Mouse (Mus musculus) thymus, postnatal 4 days (tissue): ENCODE measurements around the gene Rad51b.

Experiments used
- DNase-seq: peaks from one replicate; pipeline ENCODE4 v3.0.0; 2021

The Rad51b gene

GRCm38 (mm10) chr12:79535532-79536437 lies 238.7 kb downstream of the Rad51b start:
- no peak for DNase-seq

DNA sequence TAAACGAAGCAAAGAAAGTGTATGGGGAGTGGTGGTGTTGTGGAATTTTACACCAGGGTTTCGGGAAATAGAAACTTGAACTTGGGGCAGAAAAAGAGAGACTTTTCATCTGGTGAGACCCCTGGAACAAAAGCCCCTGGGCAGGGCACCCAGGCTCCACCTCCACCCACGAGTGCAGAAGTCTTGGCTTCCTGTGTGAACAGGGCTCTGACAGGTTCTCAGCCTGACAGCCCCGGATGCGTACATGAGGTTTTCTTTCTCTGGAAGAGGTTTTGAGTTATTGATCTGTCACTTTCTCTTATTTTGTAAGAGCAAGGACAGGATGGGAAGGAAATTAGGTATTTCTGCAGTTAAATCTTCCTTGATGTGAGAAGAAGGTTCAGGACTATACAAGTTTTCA lies 243.1 kb downstream of the Rad51b start:
- peak; percentile 11 for DNase-seq

DNA sequence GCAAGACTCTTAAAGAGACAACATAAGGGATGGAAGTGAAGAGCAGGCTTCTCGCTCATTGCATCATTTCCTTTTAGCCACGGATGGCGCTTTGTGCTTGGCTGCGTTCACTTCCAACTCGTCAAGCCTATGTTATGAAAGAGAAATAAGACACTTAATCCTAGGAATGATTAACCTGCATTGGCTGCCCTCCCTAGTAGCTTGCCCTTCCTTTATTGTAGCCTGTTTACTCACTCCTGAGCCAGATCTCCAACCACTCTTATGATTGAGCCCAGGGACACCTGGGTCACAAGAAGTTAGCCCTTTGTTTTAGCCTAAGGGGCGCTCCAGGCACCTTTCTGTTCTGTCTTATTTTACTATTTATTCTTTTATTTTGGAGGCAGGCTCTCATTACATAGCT lies 244.5 kb downstream of the Rad51b start:
- no peak for DNase-seq

DNA sequence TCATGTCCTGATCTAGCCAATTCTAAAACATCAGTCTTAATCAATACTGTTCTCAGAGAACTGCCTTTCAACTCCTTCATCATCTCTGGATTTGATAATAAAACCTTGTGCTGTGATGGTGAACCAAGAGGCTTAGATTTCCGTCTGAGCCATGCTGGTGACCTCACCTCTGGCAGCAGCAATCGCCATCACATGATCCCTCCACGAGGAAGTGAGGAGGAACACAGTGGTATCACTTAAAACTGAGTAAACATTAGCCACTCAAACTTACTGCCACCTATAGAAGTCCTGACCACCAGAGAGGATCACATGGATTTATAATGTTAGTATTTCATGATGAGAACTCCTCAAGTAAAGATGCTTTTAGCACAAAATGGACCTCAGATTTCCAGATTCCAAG lies 248.0 kb downstream of the Rad51b start:
- no peak for DNase-seq

DNA sequence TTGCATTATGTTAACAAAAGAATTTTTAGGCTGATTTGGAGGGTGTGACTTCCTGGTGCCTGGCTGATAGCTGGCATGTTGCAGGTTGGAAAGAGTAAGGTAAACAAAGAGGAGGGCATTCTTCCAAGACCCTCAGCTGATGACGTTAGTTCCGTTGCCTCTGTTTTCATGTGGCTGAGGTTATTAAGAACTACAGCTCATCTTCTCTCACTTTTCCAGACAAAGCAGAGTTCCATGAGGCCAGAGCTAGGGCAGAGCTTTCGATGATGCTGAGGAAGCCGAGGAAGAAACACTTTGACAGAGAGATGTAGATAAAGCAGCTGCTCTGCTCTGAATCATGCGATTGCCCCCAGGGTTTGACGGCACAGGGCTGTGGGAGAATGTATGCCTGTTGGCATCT lies 250.5 kb downstream of the Rad51b start:
- DNase-seq = no peak

DNA sequence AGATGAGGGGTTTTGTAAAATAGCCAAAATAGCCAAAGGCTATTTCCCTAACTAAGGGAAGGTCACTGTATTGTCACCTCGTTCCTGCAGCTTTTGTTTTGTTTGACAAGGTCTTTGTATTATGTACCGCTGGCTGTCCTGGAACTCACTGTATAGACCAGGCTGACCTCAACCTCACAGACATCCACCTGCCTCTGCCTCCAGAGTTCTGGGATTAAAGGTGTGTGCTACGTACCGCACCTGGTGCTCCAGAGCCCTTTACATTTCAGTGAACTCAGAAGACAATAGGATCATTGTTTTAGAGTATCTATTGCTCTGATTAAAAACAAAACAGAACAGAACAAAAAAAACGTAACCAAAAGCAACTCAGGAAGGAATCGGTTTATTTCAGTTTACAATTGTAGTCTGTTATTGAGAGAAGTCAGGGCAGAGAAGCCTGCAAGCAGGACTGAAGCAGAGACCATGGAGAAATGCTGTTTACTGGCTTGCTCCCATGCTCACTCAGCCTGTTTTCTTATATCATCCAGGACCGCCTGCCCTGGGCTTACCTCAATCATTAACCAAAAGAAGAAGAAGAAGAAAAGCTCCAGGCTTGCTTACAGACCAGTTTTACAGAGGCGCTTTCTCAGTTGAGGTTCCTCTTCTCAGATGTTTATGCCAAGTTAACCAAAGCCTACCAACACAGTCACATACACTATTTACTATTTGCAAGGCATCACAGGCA lies 251.7 kb downstream of the Rad51b start:
- no peak for DNase-seq

GRCm38 (mm10) chr12:79550049-79550682 lies 253.1 kb downstream of the Rad51b start:
- DNase-seq = no peak

- DNase-seq = no peak
Observed at GRCm38 (mm10) chr12:79551274-79551673, 254.2 kb downstream of the Rad51b start.

DNA sequence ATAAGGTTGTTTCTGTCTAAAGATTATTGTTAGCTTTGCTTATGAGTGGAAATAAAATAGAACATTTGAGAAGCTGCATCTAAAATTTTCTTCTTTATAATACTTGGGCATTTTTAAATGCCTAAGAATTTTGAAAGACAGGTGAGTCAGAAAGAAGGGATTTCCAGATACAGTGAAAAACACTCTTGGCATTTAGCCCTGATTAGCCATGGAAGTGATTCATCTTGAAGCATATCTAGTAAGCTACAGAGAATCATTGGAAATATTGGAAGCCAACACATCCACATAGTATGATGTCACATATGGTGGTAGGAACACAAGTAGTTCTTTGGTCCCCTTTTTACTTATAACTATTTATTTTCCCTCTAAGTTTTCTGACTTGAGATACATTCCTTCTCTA lies 256.0 kb downstream of the Rad51b start:
- DNase-seq = no peak

GRCm38 (mm10) chr12:79557904-79558303 lies 260.8 kb downstream of the Rad51b start:
- DNase-seq = no peak

GRCm38 (mm10) chr12:79558711-79559110 lies 261.6 kb downstream of the Rad51b start:
- DNase-seq = no peak

DNA sequence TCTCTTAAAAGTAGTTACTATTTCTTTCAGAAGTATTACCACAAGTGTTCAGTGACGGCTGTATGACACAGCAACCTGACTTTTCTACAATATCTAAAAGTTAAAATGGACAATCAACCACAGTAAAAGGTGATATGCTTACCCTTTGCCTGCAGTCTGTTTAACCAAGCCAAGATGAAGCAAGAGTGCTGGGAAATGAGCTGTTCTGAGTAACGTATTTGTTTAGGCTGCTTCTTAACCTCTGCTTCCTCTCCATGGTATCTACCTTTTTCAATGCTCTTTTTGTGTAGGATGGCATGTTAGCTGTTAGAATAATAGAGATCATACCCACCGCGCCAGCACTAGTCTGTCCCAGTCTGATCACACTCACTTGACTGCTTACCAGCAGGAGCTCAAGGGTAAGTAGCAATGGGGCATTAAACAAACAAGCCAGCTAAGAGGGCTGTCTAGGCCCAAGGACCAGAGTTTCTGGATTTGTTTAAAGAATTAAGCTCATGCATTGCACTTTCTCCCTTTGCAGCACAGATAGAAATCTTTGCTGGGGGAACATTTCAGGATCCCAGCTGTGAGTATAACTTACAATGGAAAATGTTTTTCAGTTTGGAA lies 262.4 kb downstream of the Rad51b start:
- no peak for DNase-seq

- DNase-seq = no peak
Observed at GRCm38 (mm10) chr12:79560084-79560699, 263.1 kb downstream of the Rad51b start.

- DNase-seq = no peak
Observed at GRCm38 (mm10) chr12:79560893-79561292, 263.8 kb downstream of the Rad51b start.

GRCm38 (mm10) chr12:79574159-79575040 lies 277.3 kb downstream of the Rad51b start:
- peak; percentile 7 for DNase-seq

GRCm38 (mm10) chr12:79575041-79575541 lies 278.0 kb downstream of the Rad51b start:
- no peak for DNase-seq

DNA sequence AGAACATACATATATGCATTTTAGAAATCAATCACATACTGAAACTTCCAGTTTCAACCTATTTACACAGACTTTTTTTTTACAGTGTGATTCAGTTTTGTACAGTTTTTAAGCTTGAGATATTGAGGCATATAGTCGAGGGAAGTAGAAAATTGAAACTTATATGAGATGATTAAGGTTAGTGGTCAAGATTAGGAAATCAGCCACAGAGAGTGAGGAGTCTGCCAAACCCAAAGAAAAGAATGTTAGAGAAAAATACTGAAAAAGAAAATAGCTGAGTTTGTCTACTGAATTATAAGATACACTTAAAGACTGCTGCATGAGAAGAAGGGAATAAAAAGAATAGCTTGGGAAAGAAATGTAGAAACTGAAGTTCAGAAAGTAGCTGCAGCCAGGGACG lies 280.4 kb downstream of the Rad51b start:
- DNase-seq = no peak

GRCm38 (mm10) chr12:79579018-79579585 lies 282.0 kb downstream of the Rad51b start:
- DNase-seq = no peak

- DNase-seq = no peak
Observed at GRCm38 (mm10) chr12:79579837-79580236, 282.8 kb downstream of the Rad51b start.

DNA sequence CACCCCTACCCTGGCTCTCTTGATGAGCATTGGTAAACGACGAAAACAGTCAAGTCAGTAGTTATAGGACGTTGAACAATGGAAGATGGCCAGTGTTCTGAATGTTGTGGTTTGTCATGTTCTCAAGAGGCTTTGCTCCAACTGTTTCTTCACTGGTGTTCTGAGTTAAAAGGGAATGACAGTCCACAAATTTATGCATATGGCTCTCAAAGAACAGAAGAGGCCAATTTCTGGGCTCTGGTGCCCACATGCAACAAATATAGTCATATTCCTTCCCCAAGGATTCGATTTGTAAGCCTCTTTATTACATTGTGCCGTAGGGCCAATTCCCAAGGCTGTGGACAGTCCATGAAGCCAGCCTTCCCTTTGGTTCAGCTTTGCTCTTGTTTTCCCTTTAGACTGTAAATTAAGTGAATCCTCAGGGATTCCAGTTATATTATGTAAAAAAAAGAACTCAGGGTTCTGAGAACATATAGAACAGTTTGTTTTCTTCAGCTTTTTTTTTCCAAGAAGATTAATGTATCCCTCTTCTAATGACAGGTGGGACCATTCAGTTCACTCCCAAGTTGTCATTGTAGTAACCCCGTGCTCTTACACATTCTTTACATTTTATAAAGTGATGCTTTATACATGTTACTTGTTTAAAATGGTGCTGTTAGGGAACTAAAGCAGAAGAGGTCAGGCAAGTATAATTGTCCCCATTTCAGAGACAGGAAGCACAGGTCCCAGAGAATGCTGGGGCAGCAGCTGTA lies 287.6 kb downstream of the Rad51b start:
- DNase-seq = no peak
